8 mouse cellular contexts compared by ENCODE assay signal in genomic region chr16:21246391-21247036, GRCm38 (mm10). TPM values are rescaled to one million over a fixed set of nuclear protein-coding genes. Genes with fewer than 3 reads are reported as not detected.
A peak's percentile ranks its signal among the peaks of the same experiment; 100 is the strongest.
DNase-seq lines count a peak whose midpoint lies in the region; ATAC-seq and TF ChIP-seq lines count a peak whose summit lies in the region.
"Had no signal": no experiment of that assay in that cellular context is flagged by ENCODE, and none has a peak within 500 bp of the region (broad histone marks: within the 10 kb centered on the region; RNA-seq: fewer than 3 reads in every experiment).

No protein-coding gene starts in this region.

- no peak overlapping the region for H3K27ac ChIP-seq in spleen, adult 2 months (ENCODE audit: insufficient read depth, low read length)
- no peak overlapping the region for H3K27ac ChIP-seq in liver, embryonic 12.5 days
- H3K27ac ChIP-seq in neural tube, embryonic 14.5 days (ENCODE audit: low read depth, low read length), result no peak overlapping the region

- H3K27me3 ChIP-seq in spleen, adult 2 months (ENCODE audit: control insufficient read depth, insufficient read depth, low read length), result peaks cover 21% of the 10 kb centered on the region
- H3K27me3 ChIP-seq in liver, embryonic 12.5 days (replicated peaks), result peaks cover 95% of the 10 kb centered on the region
- peaks cover 13% of the 10 kb centered on the region for H3K27me3 ChIP-seq in neural tube, embryonic 14.5 days (ENCODE audit: control insufficient read depth, insufficient read depth, low read length)

- no peak for TF ChIP-seq POLR2A in spleen, adult 2 months (IDR thresholded peaks at IDR 0.05; ENCODE audit: low read depth, low read length)

- no peak for DNase-seq in spleen, adult 2 months (ENCODE audit: low read depth in 1 of 2, low spot score in 2 of 2)
- DNase-seq in spleen, adult 12 weeks (ENCODE audit: low spot score), result no peak
- peak; percentile 84 for DNase-seq in embryo, embryonic 11 days
- peak; percentile 24 to 30 for DNase-seq in heart, postnatal 36 days

- intact Hi-C loops in heart, postnatal 36 days (cut with DNase I), result loop anchor here (2.0 to 5.0 kb wide), 2 partner anchors 48 to 86 kb away; no protein-coding TSS in a partner anchor

- no peaks in the 10 kb centered on the region for H3K36me3 ChIP-seq in spleen, adult 2 months (ENCODE audit: control insufficient read depth, insufficient read depth, low read length)
- no peaks in the 10 kb centered on the region for H3K36me3 ChIP-seq in liver, embryonic 12.5 days
- H3K36me3 ChIP-seq in neural tube, embryonic 14.5 days (ENCODE audit: control insufficient read depth, insufficient read depth, low read length), result no peaks in the 10 kb centered on the region

- no peak for TF ChIP-seq CTCF in spleen, adult 2 months (IDR thresholded peaks at IDR 0.05; ENCODE audit: extremely low read depth, insufficient read depth, insufficient read length, insufficient replicate concordance)

- peak overlapping the region; percentile 37; the same call in 1 of the 2 replicates for H3K4me3 ChIP-seq in spleen, adult 2 months (ENCODE audit: extremely low read depth, insufficient read depth, insufficient read length)
- H3K4me3 ChIP-seq in liver, embryonic 12.5 days, result peak overlapping the region; percentile 47
- H3K4me3 ChIP-seq in neural tube, embryonic 14.5 days (ENCODE audit: low read depth, low read length), result peak overlapping the region; percentile 35
- H3K4me3 ChIP-seq: erythroblast, embryonic 14.5 days had no signal

- WGBS in spleen, adult 2 months, result 7% methylated on average over 31 of the region's 33 CpGs
- 2% methylated on average over 27 of the region's 33 CpGs for WGBS in liver, embryonic 12.5 days (ENCODE audit: insufficient replicate concordance)
- under 1% methylated on average over 32 of the region's 33 CpGs for WGBS in neural tube, embryonic 14.5 days

- no peak for ATAC-seq in liver, embryonic 12.5 days
- peak; percentile 22; the same call in 1 of the 2 replicates for ATAC-seq in neural tube, embryonic 14.5 days (ENCODE audit: low read depth)
- no peak for ATAC-seq in erythroid progenitor cell, adult 5-6 weeks (replicated peaks; ENCODE audit: low FRiP score, poor library complexity, severe bottlenecking)

- peak overlapping the region; percentile 43; the same call in 1 of the 2 replicates for H3K9ac ChIP-seq in liver, embryonic 12.5 days
- H3K9ac ChIP-seq in neural tube, embryonic 14.5 days (replicated peaks; ENCODE audit: low read depth, low read length), result peak overlapping the region; percentile 50

- peak overlapping the region; percentile 74 for H3K4me2 ChIP-seq in liver, embryonic 12.5 days
- H3K4me2 ChIP-seq in neural tube, embryonic 14.5 days (ENCODE audit: low read depth, low read length), result peak overlapping the region; percentile 81

- no peaks in the 10 kb centered on the region for H3K9me3 ChIP-seq in liver, embryonic 12.5 days (replicated peaks)
- no peaks in the 10 kb centered on the region for H3K9me3 ChIP-seq in neural tube, embryonic 14.5 days (ENCODE audit: control insufficient read depth, low read length)

- H3K4me1 ChIP-seq in spleen, adult 2 months (ENCODE audit: control insufficient read depth, insufficient read depth, insufficient read length), result no peaks in the 10 kb centered on the region; the same call in 1 of the 2 replicates
- peaks cover 22% of the 10 kb centered on the region for H3K4me1 ChIP-seq in liver, embryonic 12.5 days
- H3K4me1 ChIP-seq in neural tube, embryonic 14.5 days (ENCODE audit: control insufficient read depth, insufficient read depth, low read length), result peaks cover 8% of the 10 kb centered on the region

RNA-seq across cellular contexts. Expression of gene Ephb3, which starts 42.0 kb away (rescaled TPM):
- 2.2 and 2.3 TPM in 2 replicates for polyA plus RNA-seq in spleen, adult 2 months (2012; rRNA removed)
- 1 to 10 TPM; 5.7 to 7.5 TPM for total RNA-seq in heart, postnatal 36 days (2021)
- polyA plus RNA-seq in liver, embryonic 12.5 days (2016; fragmentation: Nextera tagmentation; extraction: Ambion mirVana), result 2.5 and 3.0 TPM in 2 replicates
- polyA plus RNA-seq in neural tube, embryonic 14.5 days (2014; fragmentation: Nextera tagmentation; extraction: Ambion mirVana), result 11.4 and 12.0 TPM in 2 replicates
- not detected in 2 replicates for total RNA-seq in erythroid progenitor cell, adult 5-6 weeks (2015; ENCODE audit: low replicate concordance)
- total RNA-seq in erythroid progenitor cell, adult 5-6 weeks (2017; ENCODE audit: low replicate concordance), result not detected in 2 replicates
- polyA plus RNA-seq: erythroblast, embryonic 14.5 days had no signal

Comparison
In these comparisons a context has a peak if more than half of its experiments do, and no peak if none do; other contexts are left out.
1. DNase-seq: peak in embryo, embryonic 11 days (single experiment) and heart, postnatal 36 days (2 of 2); none in spleen, adult 2 months (0 of 2) and spleen, adult 12 weeks (single experiment).
2. Peak in every context shown above with its lines, with median percentiles within 50 percentile points of each other: H3K4me3 ChIP-seq.